Mouse (Mus musculus) mouse trophoblast stem cell (cell line): ENCODE measurements around the gene Txndc16.

Experiments
- in situ Hi-C, 2 experiments: fragments of 300-500 bp; cut with MseI, MboI; formaldehyde crosslinking; loops; 2 replicates in 1 of 2; 3 replicates in 1 of 2; pipeline ENCODE4 v1.15.1; 2025

Gene Txndc16

DNA sequence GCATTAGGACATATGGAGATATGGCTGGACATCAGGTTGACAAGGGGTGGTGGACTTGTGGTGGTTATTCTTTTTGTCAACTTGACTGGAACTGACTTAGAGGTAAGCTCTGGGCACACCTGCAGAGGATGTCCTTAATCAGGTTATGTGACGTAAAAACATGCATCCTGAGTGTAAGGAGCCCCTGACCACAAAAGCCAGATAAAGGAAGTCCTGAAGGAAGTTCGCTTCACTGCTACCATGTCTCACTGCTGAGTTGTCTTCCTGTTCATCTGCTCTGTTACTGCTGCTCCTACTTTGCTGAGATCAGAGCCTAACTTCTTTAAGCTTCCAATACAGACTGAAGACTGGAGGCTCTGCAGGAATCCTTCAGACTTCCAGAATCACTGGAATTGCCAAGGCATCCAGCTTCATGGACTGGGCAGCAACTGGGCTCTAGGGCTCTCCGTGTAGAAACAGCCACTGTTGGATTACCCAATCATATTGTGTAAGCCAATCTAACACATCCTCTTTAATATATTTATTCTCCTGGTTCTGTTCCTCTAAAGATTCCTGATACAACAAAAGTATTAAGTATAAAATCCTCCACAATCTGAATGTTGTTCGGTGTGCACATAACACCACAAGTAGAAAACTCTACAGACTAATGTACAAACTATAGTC is 64.5 kb downstream of the Txndc16 start:
- in situ Hi-C loops, result no loop called here

GRCm38 (mm10) chr14:45153258-45153657 is 66.9 kb downstream of the Txndc16 start:
- in situ Hi-C loops, result no loop called here

DNA sequence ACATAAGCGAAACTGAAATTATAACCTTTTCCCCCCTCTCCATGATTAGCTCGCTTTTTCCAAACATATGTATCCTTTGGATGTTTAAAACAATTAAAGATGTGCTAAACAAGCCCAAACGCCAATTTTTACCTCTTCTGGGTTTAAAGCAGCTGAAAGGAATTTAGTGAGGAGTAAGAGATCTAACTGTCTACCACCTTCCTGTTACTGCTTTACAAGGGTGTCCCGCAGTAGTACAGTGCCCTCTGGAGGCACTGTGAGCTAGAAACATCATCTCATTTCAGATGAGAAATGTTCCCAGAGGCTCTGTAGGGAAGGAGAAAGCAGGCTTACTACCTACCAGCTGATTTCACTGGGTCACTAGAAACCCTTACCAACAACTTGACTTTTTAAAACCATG is 77.6 kb downstream of the Txndc16 start:
- in situ Hi-C loops, result loop anchor here in 1 of 2 experiments (5.0 kb wide), 1 partner anchor 160 kb away; no protein-coding TSS in a partner anchor

GRCm38 (mm10) chr14:45140344-45141080 is 79.6 kb downstream of the Txndc16 start:
- in situ Hi-C loops, result loop anchor here in 1 of 2 experiments (5.0 kb wide), 1 partner anchor 158 kb away; no protein-coding TSS in a partner anchor

GRCm38 (mm10) chr14:45135961-45136360 is 84.2 kb downstream of the Txndc16 start:
- in situ Hi-C loops, result loop anchor here in 1 of 2 experiments (5.0 kb wide), 1 partner anchor 154 kb away; no protein-coding TSS in a partner anchor

DNA sequence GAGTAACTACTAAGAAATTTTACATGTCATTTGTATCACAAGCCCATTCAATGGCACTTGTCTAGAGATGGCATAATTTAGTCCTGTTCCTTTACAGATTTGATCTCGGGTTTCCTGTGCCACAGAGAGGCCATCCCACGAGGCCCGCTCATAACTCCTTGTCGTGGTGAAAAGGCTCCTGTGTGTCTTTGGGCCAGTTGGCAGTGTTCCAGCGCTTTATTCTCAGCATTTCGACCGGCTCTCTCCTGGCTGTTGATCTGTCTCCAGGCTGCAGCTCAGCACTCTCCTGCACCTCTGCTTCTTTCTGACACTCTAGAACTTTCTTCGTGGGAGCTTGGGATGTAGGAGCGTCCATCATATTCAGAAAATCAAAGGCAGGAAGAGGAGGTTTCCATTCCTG is 84.6 kb downstream of the Txndc16 start:
- in situ Hi-C loops, result loop anchor here in 1 of 2 experiments (5.0 kb wide), 1 partner anchor 153 kb away; no protein-coding TSS in a partner anchor

DNA sequence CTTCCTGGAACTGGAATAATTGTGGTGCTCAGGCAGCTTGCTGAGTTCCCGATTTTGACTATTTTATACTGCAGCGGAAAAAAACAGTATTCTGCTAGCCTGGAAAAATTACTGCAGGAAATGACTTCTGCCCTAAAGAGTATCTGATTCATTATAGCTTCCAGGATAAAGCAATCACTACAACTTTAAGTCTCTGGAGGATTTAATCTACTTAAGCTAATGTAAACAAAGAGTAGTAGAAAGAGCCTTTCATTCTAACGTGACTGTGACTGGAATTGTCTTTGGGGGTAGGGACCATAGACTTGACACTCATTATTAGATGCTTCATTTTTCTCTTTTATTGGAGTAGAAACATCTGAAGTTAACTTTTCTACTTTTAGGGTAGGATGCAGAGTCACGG is 101.8 kb downstream of the Txndc16 start:
- in situ Hi-C loops, result no loop called here

DNA sequence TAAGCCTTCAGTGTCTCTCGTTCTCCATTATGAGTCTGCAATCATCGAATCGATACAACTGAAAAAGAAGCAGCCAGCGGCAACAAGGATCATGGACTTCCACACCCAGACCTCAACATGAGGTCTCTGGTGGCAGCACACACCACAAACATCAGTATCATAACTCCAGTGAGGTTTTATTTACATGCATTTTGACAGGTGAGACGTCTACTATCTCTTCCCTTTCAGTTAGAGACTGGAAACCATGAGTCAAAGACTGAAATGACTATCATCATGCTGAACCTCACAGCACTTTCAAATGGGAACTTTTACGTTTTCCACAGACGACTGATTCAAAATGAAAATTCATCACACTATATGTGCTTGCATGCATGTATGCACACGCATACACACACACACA is 117.9 kb downstream of the Txndc16 start:
- in situ Hi-C loops, result no loop called here

DNA sequence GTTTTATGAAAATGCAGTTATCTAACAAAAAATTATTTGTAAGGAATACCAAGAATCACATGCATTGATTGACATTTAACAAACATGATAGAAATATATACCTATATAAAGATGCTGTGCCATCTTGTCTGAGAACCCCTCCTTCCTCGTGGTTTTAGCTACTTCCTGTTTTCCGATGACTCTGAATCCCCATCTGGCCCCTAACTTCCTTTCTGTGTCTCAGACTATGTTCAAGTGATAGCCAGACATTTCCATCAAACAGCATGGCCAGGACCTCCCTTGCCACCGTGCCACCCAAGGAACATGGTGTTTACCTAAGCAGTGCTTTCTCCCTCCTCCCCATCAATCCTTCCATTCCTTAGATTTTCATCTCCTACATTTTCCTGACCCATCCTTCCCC is 127.8 kb downstream of the Txndc16 start:
- in situ Hi-C loops, result no loop called here

DNA sequence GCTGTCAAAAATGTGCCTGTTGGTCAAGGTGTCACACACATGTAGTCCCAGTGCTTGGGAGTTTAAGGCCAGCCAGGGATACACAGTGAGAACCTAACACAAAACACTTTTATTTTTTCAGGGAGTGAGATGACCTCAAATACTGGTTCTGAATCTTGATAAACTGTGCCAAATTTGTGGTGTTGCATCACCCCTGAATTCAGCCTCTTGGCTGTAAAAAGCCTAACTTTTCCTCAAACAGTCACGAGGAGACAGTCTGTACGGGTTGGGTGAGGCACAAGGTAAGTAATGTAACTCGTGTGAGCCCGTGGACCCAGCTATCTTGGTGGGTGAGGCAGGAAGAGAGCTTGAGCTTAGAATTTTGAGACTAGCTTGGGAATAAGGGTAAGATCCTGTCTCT is 130.1 kb downstream of the Txndc16 start:
- in situ Hi-C loops, result no loop called here

- in situ Hi-C loops, result no loop called here
Measured at GRCm38 (mm10) chr14:45085651-45086425, 134.3 kb downstream of the Txndc16 start.

DNA sequence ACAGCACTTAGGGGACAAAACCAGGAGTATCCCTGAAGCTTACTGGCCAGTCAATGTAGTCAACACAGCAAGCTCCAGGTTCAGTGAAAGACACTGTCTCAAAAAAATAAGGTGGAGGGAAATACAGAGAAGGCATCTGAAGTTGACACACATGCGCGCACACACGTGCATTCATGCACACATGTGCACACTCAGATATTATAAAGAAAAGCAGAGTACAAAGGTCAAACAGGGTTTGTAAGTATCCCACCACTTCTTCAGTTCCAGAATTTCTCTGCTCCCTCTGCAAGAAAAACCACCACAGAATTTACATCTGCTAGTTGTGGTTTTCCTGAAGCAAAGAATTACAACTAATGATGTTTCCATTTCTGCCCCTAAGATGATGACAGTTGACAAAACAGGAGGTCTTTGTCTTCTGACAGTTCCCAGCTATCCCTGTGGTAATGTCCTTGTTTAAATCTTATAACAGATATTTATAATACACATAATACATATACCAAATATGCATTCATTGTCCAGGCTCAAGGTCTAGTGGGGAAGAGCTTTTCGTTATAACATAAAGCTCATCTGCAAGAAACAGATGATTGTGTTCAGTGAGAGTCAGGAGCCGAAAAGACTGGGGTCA is 135.4 kb downstream of the Txndc16 start:
- in situ Hi-C loops, result no loop called here

DNA sequence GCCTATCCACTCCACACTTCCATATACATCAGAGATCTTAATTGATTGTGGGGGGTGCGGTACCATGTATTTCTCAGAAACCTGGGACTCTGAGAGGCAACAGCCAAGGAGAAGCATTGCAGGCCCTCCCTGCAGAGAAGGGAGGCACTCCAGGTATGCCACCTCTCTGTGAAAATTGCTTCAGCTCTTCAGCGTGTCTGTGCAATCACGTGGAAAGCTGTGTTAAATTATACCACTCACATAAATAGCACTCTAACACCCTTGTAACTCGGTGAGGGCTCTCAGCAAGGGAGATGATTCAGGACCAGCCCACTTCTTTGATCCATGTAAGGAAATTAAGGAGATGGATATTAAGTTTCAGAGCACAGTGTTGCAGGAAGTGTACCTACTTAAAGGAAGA is 136.6 kb downstream of the Txndc16 start:
- in situ Hi-C loops, result no loop called here
